Mouse (Mus musculus) embryonic fibroblast, embryonic 13.5 days (primary cell): ENCODE measurements at regions not wholly inside any gene's neighbourhood (a gene's known extent, or its start where the extent isn't known, plus 50 kb on each side); places are given as distances from the start of the nearest gene placed in this dataset.

Experiments
- CTCF ChIP-seq: IDR thresholded peaks from 2 replicates; pipeline ENCODE4 v1.5.1; 2011; ENCODE audit warnings: mild to moderate bottlenecking, control low read depth, low read length, moderate library complexity, borderline replicate concordance; ENCODE audit not compliant: insufficient read depth
- POLR2A ChIP-seq: IDR thresholded peaks from 2 replicates; pipeline ENCODE4 v1.6.1; 2011; ENCODE audit warnings: low read depth, mild to moderate bottlenecking, control low read depth, low read length, moderate library complexity

- no peak for TF ChIP-seq CTCF
- TF ChIP-seq POLR2A: no peak
These were observed 205.3 kb downstream of the 3110018I06Rik start for GRCm38 (mm10) chr12:107693693-107694092.
